Mouse (Mus musculus) bone marrow, adult 2 months (tissue): Measurements from ENCODE around the gene A3galt2.

Source experiments
- CTCF ChIP-seq: fragments of 200-500 bp; IDR thresholded peaks from 2 replicates; pipeline ENCODE4 v1.5.1; 2011; ENCODE audit warnings: low read length, control low read depth; ENCODE audit not compliant: control insufficient read depth, insufficient read depth
- POLR2A ChIP-seq: fragments of 200-500 bp; IDR thresholded peaks from 2 replicates; pipeline ENCODE4 v1.6.1; 2011; ENCODE audit warnings: low read depth, mild to moderate bottlenecking, control low read depth, low read length, borderline replicate concordance; ENCODE audit not compliant: control insufficient read depth

DNA sequence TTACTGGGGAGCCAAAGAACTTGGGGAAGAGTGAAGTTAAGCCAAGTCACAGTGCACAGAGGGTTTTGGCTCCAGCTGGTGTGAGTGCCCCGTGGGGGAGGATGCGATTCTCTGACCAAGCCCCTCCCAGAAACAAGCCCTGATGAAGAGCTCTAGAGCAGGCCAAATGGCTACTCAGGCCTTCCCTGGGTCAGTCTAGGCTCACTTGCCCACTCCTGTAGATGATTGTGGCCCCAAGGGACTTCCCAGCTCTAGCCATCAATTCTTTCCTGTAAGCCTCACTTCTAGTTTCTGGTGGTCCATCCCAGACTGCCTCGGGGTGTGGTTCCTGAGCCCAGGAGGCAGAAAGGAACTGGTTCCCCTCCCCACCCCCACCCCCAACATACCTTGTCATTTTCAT, at the start of gene A3galt2:
- no peak for TF ChIP-seq CTCF
- TF ChIP-seq POLR2A, result no peak
